Mouse (Mus musculus) urinary bladder, postnatal 14 days (tissue): ENCODE data around the gene Nfs1.
"Not testable (repeated sequence)": the region's sequence is repeated elsewhere in the genome, so short reads cannot be mapped to it uniquely, and the experiment has no call there.

Experiments used
- DNase-seq: peaks from one replicate; pipeline ENCODE4 v3.0.0; 2021; ENCODE audit warnings: low spot score

Nfs1 gene

GRCm38 (mm10) chr2:156143953-156144724 lies at the start of gene Nfs1, which contains the start of gene Romo1:
Nfs1 (minus strand) TSS chr2:156144186.
Romo1 (plus strand) TSS chr2:156144039.
- DNase-seq, result peak; percentile 91

DNA sequence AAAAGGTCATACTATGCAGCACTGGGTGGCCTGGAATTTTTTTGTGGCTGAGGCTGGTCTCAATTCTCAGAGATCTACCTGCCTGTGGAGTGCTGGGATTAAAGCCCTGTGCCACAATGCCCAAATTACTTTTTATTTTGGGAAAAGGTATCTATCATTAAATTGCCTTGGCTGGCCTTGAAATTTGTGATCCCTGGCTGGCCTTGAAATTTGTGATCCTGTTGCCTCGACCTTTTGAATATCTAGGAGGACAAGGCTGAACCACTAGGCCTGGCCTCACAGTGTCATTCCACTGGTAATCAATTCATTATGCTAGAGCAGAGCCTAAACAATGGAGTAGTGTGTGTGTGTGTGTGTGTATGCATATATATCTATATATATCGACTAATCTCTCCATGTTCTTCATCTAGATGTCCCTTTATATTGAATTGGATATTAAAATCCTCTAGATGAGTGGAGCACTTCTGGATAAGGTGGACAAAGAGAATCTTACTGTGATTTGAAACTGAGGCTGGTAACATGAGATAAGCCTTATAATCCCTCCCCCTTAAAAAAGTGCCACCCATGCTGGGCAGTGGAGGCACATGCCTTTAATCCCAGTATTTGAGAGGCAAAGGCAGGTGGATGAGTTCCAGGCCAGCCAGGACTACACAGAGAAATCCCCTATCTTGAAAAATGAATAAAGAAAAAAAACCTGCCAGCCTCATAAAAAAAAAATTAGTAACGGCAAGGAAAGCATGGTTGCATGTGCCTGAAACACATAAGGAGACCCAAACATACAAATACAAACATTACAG lies 49.3 kb upstream of the Nfs1 start:
- no peak for DNase-seq

DNA sequence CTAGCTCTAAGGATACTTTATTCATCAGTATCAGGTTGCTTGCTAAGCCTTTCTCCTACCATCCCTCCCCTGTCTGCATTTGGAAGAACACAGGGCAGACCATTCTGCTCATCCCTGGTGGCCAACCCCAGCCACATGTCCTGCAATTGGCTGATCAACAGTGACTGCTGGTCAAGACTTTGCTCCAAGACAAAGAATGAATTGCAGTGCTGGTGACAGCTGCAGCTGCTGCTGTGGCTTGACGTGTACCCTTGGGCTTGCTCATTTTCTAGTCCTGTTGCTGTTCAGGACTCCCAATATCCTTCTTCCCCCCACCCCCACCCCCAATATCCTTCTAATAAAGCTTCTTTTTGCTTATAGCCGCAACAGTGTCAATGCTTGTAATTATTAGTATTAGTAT lies 48.1 kb upstream of the Nfs1 start:
- DNase-seq, result no peak

DNA sequence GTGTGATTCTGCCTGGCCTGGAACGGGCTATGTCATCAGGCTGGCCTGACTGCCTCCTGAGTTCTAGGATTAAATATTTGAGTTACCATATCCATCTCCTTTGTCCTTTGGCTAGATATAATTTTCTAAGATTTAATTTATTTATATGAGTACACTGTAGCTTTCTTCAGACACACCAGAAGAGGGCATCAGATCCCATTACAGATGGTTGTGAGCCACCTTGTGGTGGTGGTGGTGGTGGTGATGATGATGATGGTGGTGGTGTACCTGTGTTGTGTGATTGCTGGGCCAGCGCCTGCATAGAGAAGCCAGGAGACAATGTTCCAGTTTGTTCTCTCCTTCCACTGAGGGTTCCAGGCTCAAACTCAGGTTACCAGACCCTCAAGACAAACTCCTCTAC lies 47.6 kb upstream of the Nfs1 start:
- DNase-seq, result no peak

GRCm38 (mm10) chr2:156190004-156190896 lies 46.3 kb upstream of the Nfs1 start:
- DNase-seq, result no peak

GRCm38 (mm10) chr2:156189241-156189640 lies 45.3 kb upstream of the Nfs1 start:
- not testable (repeated sequence) for DNase-seq

GRCm38 (mm10) chr2:156181592-156181991 lies 37.6 kb upstream of the Nfs1 start:
- DNase-seq, result no peak

DNA sequence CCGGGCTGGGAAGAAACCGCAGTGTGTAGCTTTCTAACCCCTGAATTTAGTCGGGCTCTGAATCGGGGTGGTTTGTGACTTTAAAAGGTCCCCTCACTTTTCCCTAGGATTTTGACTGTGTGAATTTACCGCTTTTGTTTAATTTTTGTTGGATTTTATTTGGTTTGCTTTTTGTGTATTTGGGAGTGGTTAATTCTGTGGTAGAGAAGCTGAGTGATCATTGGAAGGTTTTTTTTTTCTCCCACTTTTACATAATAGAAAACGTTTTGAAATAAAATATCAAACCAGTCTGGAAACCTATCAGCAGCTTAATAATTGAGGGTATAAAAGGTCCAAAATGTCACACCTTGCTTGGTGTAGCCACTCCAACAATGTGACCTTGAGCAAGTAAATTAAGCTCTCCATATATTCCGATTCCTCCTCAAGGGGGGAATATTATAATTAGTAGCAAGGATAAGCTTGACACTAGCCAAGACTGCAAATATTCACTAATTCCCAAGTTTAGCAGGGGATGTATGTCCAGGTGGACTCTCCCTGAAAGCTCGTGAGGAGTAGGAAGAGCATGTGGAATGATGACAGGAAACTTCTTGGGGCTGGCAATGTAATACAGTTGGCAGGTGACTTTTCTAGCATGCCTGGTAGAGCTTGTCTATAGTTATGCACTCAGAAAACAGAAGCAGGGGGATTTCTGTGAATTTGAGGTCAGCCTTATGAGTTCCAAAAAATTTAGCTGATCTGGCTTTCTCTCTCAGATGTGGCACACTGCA lies 37.0 kb upstream of the Nfs1 start:
- DNase-seq, result no peak

- DNase-seq, result peak; percentile 100
Observed at GRCm38 (mm10) chr2:156180094-156180821, 36.3 kb upstream of the Nfs1 start, which contains the start of gene Rbm39. Rbm39 (minus strand) TSS chr2:156180238.

DNA sequence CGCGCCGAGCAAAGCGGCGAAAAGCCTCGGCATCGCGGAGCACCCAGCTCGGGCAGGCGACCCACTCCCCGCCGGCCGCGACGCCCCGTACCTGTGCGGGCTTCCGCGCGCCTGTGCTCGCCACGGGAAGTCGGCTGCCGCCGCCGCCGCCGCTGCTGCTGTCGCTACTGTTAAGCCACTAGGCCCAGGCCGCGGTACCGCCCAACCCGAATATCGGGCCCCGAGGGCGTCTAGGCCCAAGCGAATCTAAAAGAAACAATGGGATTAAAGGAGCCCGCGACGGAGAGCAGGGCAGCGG lies 35.8 kb upstream of the Nfs1 start:
- no peak for DNase-seq

DNA sequence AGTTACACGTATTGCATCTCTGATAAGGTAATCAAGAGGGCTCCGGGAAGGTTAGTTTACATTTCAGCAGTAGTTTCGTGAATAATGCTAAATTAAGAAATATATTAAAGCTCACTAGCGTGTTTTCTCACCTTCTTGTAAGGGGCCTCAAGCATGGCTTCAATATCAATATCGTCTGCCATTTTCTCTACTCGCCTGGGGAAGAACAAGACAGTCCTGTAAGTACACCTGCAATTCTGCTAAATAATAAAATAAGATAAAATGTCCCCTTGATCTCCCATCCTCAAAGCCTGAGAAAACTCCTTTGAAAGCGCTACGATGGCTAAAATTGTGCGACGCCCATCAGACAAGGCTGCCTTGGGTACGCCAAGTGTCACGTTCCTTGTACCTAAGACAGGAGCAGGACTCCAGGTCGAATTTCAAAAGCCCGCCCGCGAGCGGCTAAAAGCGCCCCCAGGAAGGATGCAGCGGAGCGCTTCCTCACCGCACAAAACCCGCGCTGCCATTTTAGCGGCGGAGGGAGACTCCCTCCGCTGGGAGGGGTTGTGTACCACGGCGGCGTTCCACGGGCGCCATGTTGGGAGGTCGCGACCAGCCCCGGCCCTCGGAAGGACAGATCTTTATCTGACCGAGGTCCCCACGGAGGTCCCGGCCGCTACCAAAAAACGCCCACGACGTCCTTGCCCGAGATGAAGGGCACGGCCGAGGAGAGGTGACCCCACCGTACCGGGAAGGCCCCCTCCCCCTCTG lies 35.2 kb upstream of the Nfs1 start:
- peak; percentile 79 for DNase-seq

- no peak for DNase-seq
Observed at GRCm38 (mm10) chr2:156177651-156178050, 33.7 kb upstream of the Nfs1 start.

- no peak for DNase-seq
Observed at GRCm38 (mm10) chr2:156177079-156177478, 33.1 kb upstream of the Nfs1 start.

DNA sequence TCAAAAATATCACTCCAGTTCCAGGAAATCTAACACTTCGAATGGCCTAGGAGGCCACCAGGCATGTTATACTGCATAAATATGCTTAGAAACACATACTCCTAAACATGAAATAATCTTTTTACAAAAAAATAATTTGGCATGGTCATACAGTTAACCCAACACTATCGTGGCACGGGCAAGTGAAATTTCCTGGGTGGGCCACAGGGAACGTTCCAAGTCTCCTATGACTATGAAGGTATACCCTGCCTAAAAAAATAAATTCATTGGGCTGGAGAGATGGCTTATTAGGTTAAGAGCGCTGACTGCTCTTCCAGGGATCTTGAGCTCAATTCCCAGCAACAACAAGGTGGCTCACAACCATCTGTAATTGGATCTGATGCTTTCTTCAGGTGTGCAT lies 22.6 kb upstream of the Nfs1 start:
- DNase-seq, result no peak

- DNase-seq, result no peak
Observed at GRCm38 (mm10) chr2:156165478-156165877, 21.5 kb upstream of the Nfs1 start.

DNA sequence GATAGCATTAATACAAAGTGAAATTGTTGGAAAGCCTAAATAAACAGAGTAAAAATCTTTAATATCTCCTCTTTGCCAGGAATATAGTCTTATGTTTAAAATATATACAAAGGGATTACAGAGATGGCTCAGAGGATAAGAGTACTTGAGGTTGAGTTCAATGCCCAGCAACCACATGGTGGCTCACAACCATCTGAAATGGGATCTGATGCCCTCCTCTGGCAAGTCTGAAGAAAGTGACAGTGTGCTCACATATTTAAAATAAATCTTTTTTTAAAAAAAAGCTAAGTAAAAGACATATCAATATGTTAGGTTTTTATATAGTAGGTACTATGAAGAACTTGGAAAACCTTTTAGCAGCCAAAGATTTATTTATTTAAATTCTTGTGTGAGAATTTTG lies 7.6 kb upstream of the Nfs1 start:
- DNase-seq, result no peak

GRCm38 (mm10) chr2:156147316-156147915 lies 3.4 kb upstream of the Nfs1 start:
- no peak for DNase-seq

DNA sequence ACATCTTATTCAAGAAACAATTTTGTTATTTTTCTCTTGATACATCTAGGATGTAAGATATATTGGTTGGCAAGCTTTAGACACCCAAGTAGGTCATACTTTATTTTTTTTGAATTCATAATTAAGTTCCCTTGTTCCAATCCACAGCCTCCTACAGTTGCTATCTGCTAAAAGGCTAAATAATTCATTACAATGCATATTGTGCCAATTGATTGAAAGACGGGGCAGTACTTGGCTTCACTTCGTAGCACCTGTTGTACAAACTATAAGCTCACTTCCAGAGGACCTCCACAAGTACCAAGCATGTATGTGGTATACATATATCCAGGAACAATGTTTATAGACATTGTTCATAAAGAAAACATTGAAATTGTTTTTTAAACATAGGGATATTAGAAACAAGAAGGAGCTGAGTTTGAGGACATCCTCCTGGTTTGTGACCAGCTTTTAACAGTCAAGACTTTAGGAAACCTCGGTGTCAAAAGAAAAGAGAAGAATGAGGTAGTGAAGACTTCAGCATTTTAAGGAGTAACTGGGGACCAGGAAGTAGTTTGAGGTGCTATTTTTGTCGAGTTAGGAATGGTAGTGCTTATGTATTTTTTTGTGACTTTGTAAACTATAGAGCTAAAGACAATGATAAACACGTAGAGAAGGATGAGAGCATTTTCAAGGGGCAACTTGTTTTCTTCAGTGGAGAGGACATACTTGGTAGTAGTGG lies 2.4 kb upstream of the Nfs1 start:
- no peak for DNase-seq

- DNase-seq, result no peak
Observed at GRCm38 (mm10) chr2:156145486-156146130, 1.6 kb upstream of the Nfs1 start.
